Mouse (Mus musculus) G1E (cell line): Measurements from ENCODE around the gene Mrpl54. TPM values are rescaled to one million over a fixed set of nuclear protein-coding genes. Genes with fewer than 3 reads are reported as not detected.
"Not testable (repeated sequence)": the region's sequence is repeated elsewhere in the genome, so short reads cannot be mapped to it uniquely, and the experiment has no call there.

Experiments
- ATAC-seq: 2 replicates; pipeline ENCODE4 v1.8.0; 2016; ENCODE audit warnings: mild to moderate bottlenecking; ENCODE audit not compliant: insufficient number of reproducible peaks, poor library complexity, low FRiP score, severe bottlenecking; ENCODE audit errors: extremely low read depth
- DNase-seq: peaks from one replicate; pipeline ENCODE4 v3.0.0; 2012; ENCODE audit warnings: low spot score
- H3K27me3 ChIP-seq: 2 replicates; pipeline ENCODE4 v1.6.1; 2012; ENCODE audit warnings: mild to moderate bottlenecking, low read length, inconsistent platforms; ENCODE audit not compliant: insufficient read depth
- H3K36me3 ChIP-seq: replicated peaks from 2 replicates; pipeline ENCODE3; 2012; ENCODE audit warnings: mild to moderate bottlenecking, inconsistent platforms
- H3K4me1 ChIP-seq: 2 replicates; pipeline ENCODE4 v1.6.1; 2012; ENCODE audit warnings: low read depth, low read length, inconsistent platforms, mixed read lengths; ENCODE audit not compliant: insufficient read depth
- H3K4me3 ChIP-seq: 2 replicates; pipeline ENCODE4 v1.5.1; 2012; ENCODE audit warnings: low read depth, mild to moderate bottlenecking, inconsistent platforms, low read length, moderate library complexity, mixed read lengths
- H3K9me3 ChIP-seq: replicated peaks from 2 replicates; pipeline ENCODE4 v1.6.1; 2012; ENCODE audit warnings: inconsistent platforms
- CTCF ChIP-seq: IDR thresholded peaks from 2 replicates; pipeline ENCODE4 v1.5.1; 2012; ENCODE audit warnings: low read depth, low read length, inconsistent platforms, mixed read lengths
- GATA1 ChIP-seq: IDR thresholded peaks from 2 replicates; pipeline ENCODE4 v1.6.1; 2012; ENCODE audit warnings: borderline replicate concordance, low read length, inconsistent platforms, mixed read lengths
- GATA2 ChIP-seq: IDR thresholded peaks from 2 replicates; pipeline ENCODE4 v1.6.1; 2012; ENCODE audit warnings: low read depth, low read length, inconsistent platforms, borderline replicate concordance
- POLR2AphosphoS5 ChIP-seq: IDR thresholded peaks from 2 replicates; pipeline ENCODE4 v1.6.1; 2012; ENCODE audit warnings: low read depth, low read length, inconsistent platforms; ENCODE audit not compliant: insufficient replicate concordance
- TAL1 ChIP-seq: conservative IDR thresholded peaks from 2 replicates; pipeline ENCODE4 v1.6.1; 2012; ENCODE audit warnings: low read depth, low read length, inconsistent platforms, mixed read lengths
- polyA plus RNA-seq: library from polyadenylated mRNA; stranded (reverse); fragments of >175 nt; gene quantifications from 2 replicates; pipeline ENCODE4 v1.2.3, GENCODE M21; 2012
- total RNA-seq, 2 experiments: library from RNA; stranded (forward) in 1 of 2; stranded (reverse) in 1 of 2; fragments of 200-1000 nt in 1 of 2; fragments of >200 nt in 1 of 2; fragmentation: Nextera tagmentation in 1 of 2; gene quantifications; 2 replicates each; pipeline ENCODE4 v1.2.3; 2014 to 2017

Gene Mrpl54
- total and polyA plus RNA-seq, 3 experiments: 75.6 to 612 (median 186) TPM

DNA sequence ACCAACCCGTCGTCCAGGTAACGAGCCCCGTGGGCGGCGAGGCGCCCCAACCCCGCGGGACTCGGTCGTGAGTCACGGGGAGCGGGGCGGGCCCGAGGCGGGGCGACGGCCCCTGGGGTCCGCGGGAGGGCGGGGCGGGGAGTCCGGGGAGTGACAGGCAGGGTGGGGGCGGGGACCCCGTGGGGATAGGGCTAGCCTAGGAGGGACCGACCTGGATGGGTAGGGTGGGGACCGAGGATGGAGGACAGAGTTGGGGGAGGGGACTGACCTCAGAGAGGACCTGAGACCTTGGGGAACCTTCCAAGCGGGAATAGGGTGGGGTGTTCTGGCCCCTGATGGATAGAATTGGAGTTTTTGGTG is 33.5 kb downstream of the Mrpl54 start:
- peaks cover 36% of the 10 kb centered on the region for H3K27me3 ChIP-seq
- no peaks in the 10 kb centered on the region for H3K9me3 ChIP-seq
- peaks cover 14% of the 10 kb centered on the region for H3K36me3 ChIP-seq
- no peak for ATAC-seq
- DNase-seq: no peak
- peak overlapping the region; percentile 79 for H3K4me3 ChIP-seq
- TF ChIP-seq TAL1 (no peak), POLR2AphosphoS5 (no peak), GATA1 (no peak), GATA2 (no peak)
- H3K4me1 ChIP-seq: peaks cover 32% of the 10 kb centered on the region

DNA sequence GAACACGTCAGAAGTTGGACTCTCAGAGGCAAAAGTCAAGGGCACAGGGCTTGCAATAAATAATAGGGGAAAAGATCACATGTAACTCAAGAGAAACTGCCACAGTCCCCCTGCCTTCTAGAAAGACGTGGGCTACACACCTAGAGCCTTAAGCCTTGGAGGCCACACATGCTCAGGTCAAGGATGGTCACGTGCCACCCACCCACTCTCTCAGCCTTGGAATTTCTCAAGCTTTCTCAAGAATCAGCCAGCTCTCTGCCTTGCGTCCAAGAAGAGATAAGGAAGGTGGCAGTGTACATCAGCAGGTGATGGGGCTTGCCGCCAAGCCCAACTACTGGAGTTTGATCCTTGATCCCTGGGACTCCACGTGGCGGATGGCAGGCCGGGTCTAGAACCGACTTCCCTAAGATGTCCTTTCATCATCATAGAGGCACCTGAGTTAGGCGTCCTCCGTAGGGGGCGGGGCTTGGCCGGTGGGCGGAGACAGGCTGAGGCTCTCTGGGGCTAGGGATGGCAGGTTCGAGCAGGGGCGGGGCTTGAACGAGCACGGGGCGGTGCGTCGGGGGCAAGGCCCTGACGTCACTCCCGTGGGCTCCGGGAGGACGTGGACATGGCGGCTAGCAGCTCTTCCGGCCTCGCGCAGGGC is 34.0 kb downstream of the Mrpl54 start, which contains the start of gene Zfr2:
Gene Zfr2, plus strand, starts transcription at position 576 of the 646 bp plus-strand sequence.
- TF ChIP-seq CTCF (no peak), GATA1 (no peak), GATA2 (no peak), TAL1 (no peak), POLR2AphosphoS5 (no peak)
- peaks cover 36% of the 10 kb centered on the region for H3K27me3 ChIP-seq
- ATAC-seq (peak; percentile 90), DNase-seq (peak; percentile 97)
- H3K9me3 ChIP-seq: no peaks in the 10 kb centered on the region
- H3K4me1 ChIP-seq: peaks cover 27% of the 10 kb centered on the region
- peaks cover 14% of the 10 kb centered on the region for H3K36me3 ChIP-seq
- peak within 1 kb of the TSS; percentile 79 for H3K4me3 ChIP-seq

DNA sequence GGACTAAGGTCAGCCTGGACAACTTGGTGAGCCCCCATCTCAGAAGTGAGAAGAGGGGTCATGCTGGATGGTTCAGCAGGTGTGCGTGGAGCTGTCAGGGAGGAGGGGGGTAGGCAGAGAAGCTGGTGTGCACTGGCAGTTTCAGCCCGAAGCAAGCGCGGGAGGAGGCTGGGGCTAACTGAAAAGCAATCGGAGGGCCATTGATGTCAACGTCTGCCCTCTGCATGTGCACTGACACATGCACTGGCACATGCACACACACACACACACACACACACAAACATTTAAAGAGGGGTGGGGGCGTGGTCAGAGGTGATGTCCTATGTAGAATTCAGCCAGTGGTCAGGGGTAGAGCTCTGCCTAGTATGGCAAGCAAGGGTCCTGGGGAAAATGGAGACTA is 35.3 kb downstream of the Mrpl54 start:
- peaks cover 14% of the 10 kb centered on the region for H3K36me3 ChIP-seq
- no peak for ATAC-seq
- no peak for DNase-seq
- TF ChIP-seq GATA1: no peak
- no peak for TF ChIP-seq GATA2
- no peak for TF ChIP-seq CTCF
- TF ChIP-seq POLR2AphosphoS5: no peak
- no peak for TF ChIP-seq TAL1
- peaks cover 21% of the 10 kb centered on the region for H3K4me1 ChIP-seq
- no peak overlapping the region for H3K4me3 ChIP-seq
- H3K27me3 ChIP-seq: peaks cover 38% of the 10 kb centered on the region
- H3K9me3 ChIP-seq: no peaks in the 10 kb centered on the region

DNA sequence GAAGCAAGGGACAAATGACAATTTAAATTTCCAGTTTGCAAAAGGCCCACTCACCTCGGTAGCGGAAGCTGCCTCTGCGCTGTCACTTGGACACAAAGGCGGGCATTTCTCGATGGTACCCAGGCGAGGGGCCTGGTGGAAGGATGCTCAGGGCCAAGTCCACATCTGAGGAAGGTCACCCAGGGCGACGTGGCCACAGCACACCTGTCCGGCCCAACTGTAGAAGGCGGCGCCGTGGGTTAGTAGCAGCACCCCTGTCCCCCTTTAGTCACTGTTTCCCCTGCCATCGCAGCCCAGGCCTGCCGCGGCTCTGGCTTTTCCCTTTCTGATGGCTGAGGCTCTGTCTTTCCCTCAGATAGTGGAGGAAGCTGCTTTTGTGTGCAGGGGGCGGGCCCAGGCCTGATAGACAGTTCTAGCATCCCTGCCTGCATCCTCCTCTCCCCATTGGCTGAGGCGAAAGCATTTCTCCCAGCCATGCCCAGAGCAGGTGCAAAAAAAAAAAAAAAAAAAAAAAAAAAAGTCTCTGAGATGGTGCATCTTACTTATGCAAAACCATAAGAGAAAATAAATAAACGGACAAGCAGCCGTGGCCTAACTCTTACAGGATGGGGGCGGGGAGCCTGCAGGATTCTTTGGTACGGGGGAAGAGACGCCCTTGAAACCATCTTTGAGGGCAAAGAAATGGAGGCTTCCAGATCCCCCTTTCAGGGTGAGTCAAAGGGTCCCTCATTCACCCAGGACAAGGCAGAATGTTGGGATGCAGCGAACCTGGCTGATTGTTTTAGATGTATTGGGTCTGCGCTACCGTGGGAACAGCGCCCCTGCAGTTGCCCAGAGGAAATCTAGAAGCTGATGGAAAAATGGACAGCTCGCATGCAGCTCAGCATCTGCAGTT is 36.0 kb downstream of the Mrpl54 start, which contains the start of gene Atcay:
Gene Atcay, minus strand, starts transcription at position 396 of the 895 bp plus-strand sequence.
- Histone ChIP-seq H3K36me3 (peaks cover 11% of the 10 kb centered on the region), H3K9me3 (no peaks in the 10 kb centered on the region), H3K4me3 (no peak within 1 kb of the TSS), H3K4me1 (peaks cover 21% of the 10 kb centered on the region), H3K27me3 (peaks cover 37% of the 10 kb centered on the region)
- no peak for DNase-seq
- no peak for TF ChIP-seq GATA1
- TF ChIP-seq GATA2: no peak
- no peak for ATAC-seq

DNA sequence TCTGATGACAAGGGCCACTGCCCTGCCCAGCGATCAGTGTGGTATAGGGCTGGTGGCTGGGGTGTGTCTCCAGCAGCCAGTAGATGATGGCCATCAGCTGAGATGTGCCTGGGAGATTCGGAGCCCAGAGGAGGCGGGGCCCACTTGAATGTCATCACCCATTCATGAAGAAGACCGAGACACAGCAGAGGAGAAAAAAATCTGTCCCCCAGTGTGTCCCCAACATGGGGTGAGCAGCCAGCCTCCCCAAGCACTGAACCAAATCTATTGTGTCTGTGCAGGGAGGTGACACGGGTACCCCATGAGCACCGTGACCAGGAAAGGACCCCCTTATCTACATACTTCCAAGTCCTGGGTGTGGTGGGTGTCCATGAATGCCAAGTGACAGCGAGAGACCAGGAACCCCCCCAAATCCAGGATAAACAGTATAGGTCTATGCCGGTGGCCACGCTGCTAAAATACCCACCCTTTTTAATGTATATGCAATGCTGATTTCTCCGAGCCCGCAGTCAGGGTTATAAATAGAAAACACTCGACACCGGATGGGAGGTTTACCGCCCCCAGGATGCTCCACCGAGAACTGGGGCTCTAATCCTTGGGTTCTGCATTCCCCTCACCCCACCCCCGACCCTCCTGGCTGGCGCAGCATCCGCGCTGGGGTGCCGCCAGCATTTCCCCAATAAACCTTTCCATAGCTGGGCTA is 36.8 kb downstream of the Mrpl54 start:
- peaks cover 21% of the 10 kb centered on the region for H3K4me1 ChIP-seq
- TF ChIP-seq GATA2: no peak
- no peak for TF ChIP-seq POLR2AphosphoS5
- no peak overlapping the region for H3K4me3 ChIP-seq
- H3K36me3 ChIP-seq: peaks cover 4% of the 10 kb centered on the region
- H3K27me3 ChIP-seq: peaks cover 37% of the 10 kb centered on the region
- ATAC-seq: no peak
- no peak for DNase-seq
- no peaks in the 10 kb centered on the region for H3K9me3 ChIP-seq

DNA sequence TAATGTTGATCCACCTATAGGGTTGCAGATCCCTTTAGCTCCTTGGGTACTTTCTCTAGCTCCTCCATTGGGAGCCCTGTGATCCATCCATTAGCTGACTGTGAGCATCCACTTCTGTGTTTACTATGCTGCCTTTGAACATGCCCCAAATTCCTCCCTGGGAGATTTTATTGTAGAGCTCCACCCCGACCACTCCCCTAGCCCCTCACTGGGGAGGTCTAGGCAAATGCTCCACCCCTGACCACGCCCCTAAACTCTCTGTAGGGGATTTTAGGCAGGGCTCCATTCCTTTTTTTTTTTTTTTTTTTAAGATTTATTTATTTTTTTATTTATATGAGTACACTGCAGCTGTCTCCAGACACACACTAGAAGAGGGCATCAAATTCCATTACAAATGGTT is 43.0 kb downstream of the Mrpl54 start:
- H3K36me3 ChIP-seq, H3K9me3 ChIP-seq, H3K4me3 ChIP-seq, ATAC-seq, DNase-seq: not testable (repeated sequence)
- Histone ChIP-seq H3K4me1 (peaks cover 12% of the 10 kb centered on the region), H3K27me3 (peaks cover 31% of the 10 kb centered on the region)
